Mouse (Mus musculus) stomach, postnatal 0 days (tissue): ENCODE results near the gene Vps45. TPM values are rescaled to one million over a fixed set of nuclear protein-coding genes. Genes with fewer than 3 reads are reported as not detected.

Source experiments
- ATAC-seq: fragments of 200-750 bp; cut with Nextera tagmentation; 2 replicates; pipeline ENCODE4 v1.8.0; 2017; ENCODE audit not compliant: low FRiP score, low TSS enrichment
- DNase-seq: peaks from one replicate; pipeline ENCODE4 v3.0.0-alpha.2; 2016; ENCODE audit warnings: low spot score
- H3K27ac ChIP-seq: fragments of 300-500 bp; sonication (generic); replicated peaks from 2 replicates; pipeline ENCODE4 v1.5.1; 2014; ENCODE audit warnings: mild to moderate bottlenecking, control low read depth
- H3K27me3 ChIP-seq: fragments of 300-500 bp; sonication (generic); 2 replicates; pipeline ENCODE4 v1.6.1; 2014; ENCODE audit warnings: low read length; ENCODE audit not compliant: control insufficient read depth, insufficient read depth
- H3K36me3 ChIP-seq: fragments of 300-500 bp; sonication (generic); 2 replicates; pipeline ENCODE4 v1.6.1; 2014; ENCODE audit warnings: low read length, mixed read lengths; ENCODE audit not compliant: control insufficient read depth, insufficient read depth
- H3K4me1 ChIP-seq: fragments of 300-500 bp; sonication (generic); replicated peaks from 2 replicates; pipeline ENCODE4 v1.6.1; 2014; ENCODE audit warnings: antibody characterized with exemption; ENCODE audit not compliant: control insufficient read depth, insufficient read depth
- H3K4me2 ChIP-seq: fragments of 300-500 bp; sonication (generic); replicated peaks from 2 replicates; pipeline ENCODE4 v1.6.1; 2014; ENCODE audit warnings: low read depth, mild to moderate bottlenecking, control low read depth, moderate library complexity
- H3K4me3 ChIP-seq: fragments of 300-500 bp; sonication (generic); 2 replicates; pipeline ENCODE4 v1.5.1; 2014; ENCODE audit warnings: low read depth, low read length, control low read depth
- H3K9ac ChIP-seq: fragments of 300-500 bp; sonication (generic); 2 replicates; pipeline ENCODE4 v1.6.1; 2014; ENCODE audit warnings: mild to moderate bottlenecking, low read length, control low read depth, mixed read lengths
- H3K9me3 ChIP-seq: fragments of 300-500 bp; sonication (generic); 2 replicates; pipeline ENCODE4 v1.6.1; 2016; ENCODE audit warnings: low read length; ENCODE audit not compliant: control insufficient read depth
- CTCF ChIP-seq: IDR thresholded peaks from 2 replicates; pipeline ENCODE4 v1.5.1; 2016; ENCODE audit warnings: antibody characterized with exemption, low read depth, mild to moderate bottlenecking, moderate library complexity
- EP300 ChIP-seq: optimal IDR thresholded peaks from 2 replicates; pipeline ENCODE3; 2016; ENCODE audit warnings: antibody characterized with exemption
- WGBS: fragments of 180-500 bp; shearing (Covaris S2); extraction: QIAGEN DNeasy Blood & Tissue Kit; methylation state at CpG from one replicate; pipeline ENCODE4 v1.1.7; 2014; 5-methylcytosine and 5-hydroxymethylcytosine counted together
- polyA plus RNA-seq: library from polyadenylated mRNA; unstranded; fragments of >200 nt; fragmentation: Nextera tagmentation; extraction: Ambion mirVana; gene quantifications from 2 replicates; pipeline ENCODE4 v1.2.1, GENCODE M21; 2015

Vps45 gene
- polyA plus RNA-seq, 1 experiment from 2014 or later = 28.0 TPM

- H3K9ac ChIP-seq = peak overlapping the region; percentile 89
- no peak for TF ChIP-seq CTCF
- TF ChIP-seq EP300 = no peak
- 15% methylated on average over 6 of the region's 6 CpGs for WGBS
- peaks cover 4% of the 10 kb centered on the region for H3K4me1 ChIP-seq
- ATAC-seq (no peak), DNase-seq (no peak)
- no peaks in the 10 kb centered on the region for H3K27me3 ChIP-seq
- H3K9me3 ChIP-seq = no peaks in the 10 kb centered on the region
- H3K4me3 ChIP-seq = peak overlapping the region; percentile 66
- H3K4me2 ChIP-seq = peak overlapping the region; percentile 80
- H3K36me3 ChIP-seq = 0 out of 2 replicates have a peak, but pooled peaks cover under 1% of the 10 kb centered on the region
- H3K27ac ChIP-seq = peak overlapping the region; percentile 96
Measured at GRCm38 (mm10) chr3:95996451-95997073, 61.7 kb downstream of the Vps45 start.

GRCm38 (mm10) chr3:95995802-95996428 lies 62.4 kb downstream of the Vps45 start, which contains the start of gene Plekho1:
Plekho1 (minus strand) TSS chr3:95996001.
- H3K4me2 ChIP-seq = peak within 1 kb of the TSS; percentile 80
- H3K4me3 ChIP-seq = peak within 1 kb of the TSS; percentile 66
- no peaks in the 10 kb centered on the region for H3K9me3 ChIP-seq
- ATAC-seq (peak; percentile 53; the same call in 1 of the 2 replicates), DNase-seq (peak; percentile 46)
- H3K27ac ChIP-seq = peak within 1 kb of the TSS; percentile 96
- H3K27me3 ChIP-seq = no peaks in the 10 kb centered on the region
- 0 out of 2 replicates have a peak, but pooled peaks cover 2% of the 10 kb centered on the region for H3K36me3 ChIP-seq
- 1% methylated on average over 61 of the region's 84 CpGs for WGBS
- peak within 1 kb of the TSS; percentile 89 for H3K9ac ChIP-seq
- H3K4me1 ChIP-seq = peaks cover 4% of the 10 kb centered on the region
- no peak for TF ChIP-seq EP300
- TF ChIP-seq CTCF = peak; percentile 40

- DNase-seq (peak; percentile 35), ATAC-seq (peak; percentile 43; the same call in 1 of the 2 replicates)
- no peak for TF ChIP-seq EP300
- TF ChIP-seq CTCF = no peak
- H3K4me3 ChIP-seq = peak overlapping the region; percentile 66
- peak overlapping the region; percentile 80 for H3K4me2 ChIP-seq
- no peaks in the 10 kb centered on the region for H3K9me3 ChIP-seq
- H3K27ac ChIP-seq = peak overlapping the region; percentile 96
- H3K4me1 ChIP-seq = peaks cover 4% of the 10 kb centered on the region
- H3K27me3 ChIP-seq = no peaks in the 10 kb centered on the region
- 6% methylated on average over 45 of the region's 51 CpGs for WGBS
- peak overlapping the region; percentile 89 for H3K9ac ChIP-seq
- 0 out of 2 replicates have a peak, but pooled peaks cover 4% of the 10 kb centered on the region for H3K36me3 ChIP-seq
Measured at GRCm38 (mm10) chr3:95994975-95995801, 63.1 kb downstream of the Vps45 start.

- no peak; the same call in 1 of the 2 replicates for ATAC-seq
- peaks cover 11% of the 10 kb centered on the region for H3K36me3 ChIP-seq
- TF ChIP-seq EP300 (no peak), CTCF (no peak)
- H3K4me1 ChIP-seq = peaks cover 4% of the 10 kb centered on the region
- H3K9me3 ChIP-seq = no peaks in the 10 kb centered on the region
- peak overlapping the region; percentile 89 for H3K9ac ChIP-seq
- 20% methylated on average over 6 of the region's 6 CpGs for WGBS
- H3K27ac ChIP-seq = peak overlapping the region; percentile 96
- H3K4me2 ChIP-seq = peak overlapping the region; percentile 80
- no peaks in the 10 kb centered on the region for H3K27me3 ChIP-seq
- no peak for DNase-seq
- H3K4me3 ChIP-seq = peak overlapping the region; percentile 66
Measured at GRCm38 (mm10) chr3:95994381-95994846, 63.9 kb downstream of the Vps45 start.

- TF ChIP-seq CTCF (peak; percentile 54), EP300 (no peak)
- H3K4me3 ChIP-seq = peak overlapping the region; percentile 66
- peaks cover 16% of the 10 kb centered on the region for H3K36me3 ChIP-seq
- peak overlapping the region; percentile 52 for H3K9ac ChIP-seq
- H3K27ac ChIP-seq = peak overlapping the region; percentile 96
- H3K4me2 ChIP-seq = peak overlapping the region; percentile 80
- H3K4me1 ChIP-seq = peaks cover 4% of the 10 kb centered on the region
- 38% methylated on average over 4 of the region's 4 CpGs for WGBS
- no peaks in the 10 kb centered on the region for H3K9me3 ChIP-seq
- ATAC-seq (no peak), DNase-seq (no peak)
- no peaks in the 10 kb centered on the region for H3K27me3 ChIP-seq
Measured at GRCm38 (mm10) chr3:95993881-95994280, 64.4 kb downstream of the Vps45 start.
